Comparison of ENCODE assay signal across 27 mouse cellular contexts in the genomic region with DNA sequence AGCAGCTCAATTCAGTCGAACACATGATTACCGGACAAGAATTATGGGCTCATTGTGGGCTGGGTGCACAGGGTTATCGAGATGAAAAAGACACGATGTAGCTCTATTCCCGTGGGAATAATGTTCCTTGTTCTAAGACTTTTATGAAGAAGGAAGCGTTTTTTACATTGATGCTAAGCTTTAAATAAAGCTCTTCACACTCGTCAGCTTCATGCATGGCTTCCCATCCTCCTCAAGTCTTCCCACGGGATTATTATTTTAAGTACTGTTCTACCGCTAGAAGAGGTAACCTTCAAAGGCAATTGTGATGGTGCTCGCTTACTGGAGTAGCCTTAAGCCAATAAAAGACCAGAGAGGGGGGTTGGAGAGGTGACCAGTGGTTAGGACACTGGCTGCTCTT. TPM values are rescaled to one million over a fixed set of nuclear protein-coding genes. Genes with fewer than 3 reads are reported as not detected.
DNase-seq lines count a peak whose midpoint lies in the region; ATAC-seq and TF ChIP-seq lines count a peak whose summit lies in the region.
"Had no signal": no experiment of that assay in that cellular context is flagged by ENCODE, and none has a peak within 500 bp of the region (broad histone marks: within the 10 kb centered on the region; RNA-seq: fewer than 3 reads in every experiment).

No protein-coding gene starts in this region.

- H3K36me3 ChIP-seq in midbrain, embryonic 11.5 days (ENCODE audit: control insufficient read depth, insufficient read depth, low read length) = no peaks in the 10 kb centered on the region
- no peaks in the 10 kb centered on the region for H3K36me3 ChIP-seq in midbrain, embryonic 10.5 days
- no peaks in the 10 kb centered on the region for H3K36me3 ChIP-seq in limb, embryonic 10.5 days
- H3K36me3 ChIP-seq: embryonic facial prominence, embryonic 12.5 days; embryonic facial prominence, embryonic 15.5 days; heart, embryonic 12.5 days; heart, embryonic 15.5 days; hindbrain, embryonic 10.5 days; hindbrain, embryonic 13.5 days had no signal

- POLR2A ChIA-PET in Patski (lab: Charles Lee) = no interaction called here

- no peak for ATAC-seq in midbrain, embryonic 11.5 days (ENCODE audit: low FRiP score)
- ATAC-seq in Patski = no peak
- ATAC-seq: forebrain, embryonic 14.5 days; forebrain, postnatal 0 days; hindbrain, embryonic 16.5 days had no signal

- no peak overlapping the region for H3K9ac ChIP-seq in midbrain, embryonic 11.5 days (ENCODE audit: low read length)
- H3K9ac ChIP-seq: embryonic facial prominence, embryonic 12.5 days; embryonic facial prominence, embryonic 15.5 days; forebrain, postnatal 0 days; heart, embryonic 12.5 days; heart, embryonic 15.5 days; hindbrain, embryonic 13.5 days had no signal

- DNase-seq in left cerebral cortex, adult 11 months (ENCODE audit: low spot score) = peak; percentile 27
- DNase-seq in left cerebral cortex, adult 8-10 months (ENCODE audit: low spot score in 2 of 2) = no peak
- peak; percentile 35 for DNase-seq in midbrain, embryonic 11.5 days (ENCODE audit: low spot score, missing footprints)
- DNase-seq in midbrain, embryonic 10.5 days (ENCODE audit: low spot score) = no peak
- DNase-seq in Patski (ENCODE audit: low read depth, low spot score) = peak; percentile 15
- DNase-seq in lung, postnatal 36 days = no peak
- DNase-seq in limb, embryonic 10.5 days (ENCODE audit: low spot score) = no peak
- DNase-seq: adrenal gland, adult 2 months; adrenal gland, postnatal 14 days; cerebellum, adult 11-12 months; cerebellum, adult 8-10 months; cerebellum, postnatal 10 days; cerebellum, postnatal 36 days; forebrain, postnatal 0 days; gastrocnemius, postnatal 25 days; heart, adult 18-20 months; heart, postnatal 10 days; heart, postnatal 36 days had no signal

- no peak for TF ChIP-seq POLR2A in cortical plate, adult 2 months (IDR thresholded peaks at IDR 0.05; ENCODE audit: extremely low read depth, insufficient read depth, low read length)

- H3K4me2 ChIP-seq in midbrain, embryonic 11.5 days = no peak overlapping the region
- H3K4me2 ChIP-seq: embryonic facial prominence, embryonic 12.5 days; embryonic facial prominence, embryonic 15.5 days; heart, embryonic 12.5 days; heart, embryonic 15.5 days; hindbrain, embryonic 13.5 days had no signal

- CTCF ChIA-PET in Patski (lab: Charles Lee) = interaction anchor here (1.0 to 1.2 kb wide), 2 partner anchors 10 to 16 kb away, joined by 3 read pairs; no protein-coding TSS in a partner anchor

- H3K27ac ChIP-seq in midbrain, embryonic 11.5 days (ENCODE audit: low read depth, low read length) = no peak overlapping the region
- H3K27ac ChIP-seq in midbrain, embryonic 10.5 days (replicated peaks) = no peak overlapping the region
- H3K27ac ChIP-seq in cortical plate, adult 2 months (ENCODE audit: insufficient read depth, low read length) = peak overlapping the region; percentile 94
- H3K27ac ChIP-seq in limb, embryonic 10.5 days = no peak overlapping the region
- H3K27ac ChIP-seq: embryonic facial prominence, embryonic 12.5 days; embryonic facial prominence, embryonic 15.5 days; heart, embryonic 15.5 days; hindbrain, embryonic 10.5 days; hindbrain, embryonic 13.5 days had no signal

- no peak overlapping the region for H3K4me3 ChIP-seq in midbrain, embryonic 11.5 days (ENCODE audit: low read depth, low read length)
- H3K4me3 ChIP-seq in midbrain, embryonic 10.5 days = no peak overlapping the region
- H3K4me3 ChIP-seq in cortical plate, adult 2 months (ENCODE audit: insufficient read depth, low read length) = no peak overlapping the region
- H3K4me3 ChIP-seq in limb, embryonic 10.5 days = no peak overlapping the region
- H3K4me3 ChIP-seq: embryonic facial prominence, embryonic 12.5 days; embryonic facial prominence, embryonic 15.5 days; heart, embryonic 12.5 days; heart, embryonic 15.5 days; hindbrain, embryonic 10.5 days; hindbrain, embryonic 13.5 days had no signal

- 83% methylated on average over 10 of the region's 10 CpGs for WGBS in midbrain, embryonic 11.5 days
- 87% methylated on average over 10 of the region's 10 CpGs for WGBS in midbrain, embryonic 10.5 days
- WGBS in limb, embryonic 10.5 days = 87% methylated on average over 10 of the region's 10 CpGs

- H3K4me1 ChIP-seq in midbrain, embryonic 11.5 days (ENCODE audit: control insufficient read depth, insufficient read depth, low read length) = no peaks in the 10 kb centered on the region
- peaks cover 4% of the 10 kb centered on the region; the same call in 1 of the 2 replicates for H3K4me1 ChIP-seq in midbrain, embryonic 10.5 days
- H3K4me1 ChIP-seq in cortical plate, adult 2 months (ENCODE audit: control insufficient read depth, insufficient read depth, low read length) = peaks cover 8% of the 10 kb centered on the region
- peaks cover 21% of the 10 kb centered on the region for H3K4me1 ChIP-seq in limb, embryonic 10.5 days
- H3K4me1 ChIP-seq: hindbrain, embryonic 13.5 days had no signal

- no peaks in the 10 kb centered on the region for H3K9me3 ChIP-seq in midbrain, embryonic 11.5 days (ENCODE audit: control insufficient read depth, low read length)
- no peaks in the 10 kb centered on the region for H3K9me3 ChIP-seq in midbrain, embryonic 10.5 days (replicated peaks)
- no peaks in the 10 kb centered on the region for H3K9me3 ChIP-seq in limb, embryonic 10.5 days (replicated peaks)
- H3K9me3 ChIP-seq: embryonic facial prominence, embryonic 12.5 days; embryonic facial prominence, embryonic 15.5 days; heart, embryonic 12.5 days; heart, embryonic 15.5 days; hindbrain, embryonic 10.5 days; hindbrain, embryonic 13.5 days had no signal

- in situ Hi-C loops in Patski (cut with MboI; ENCODE audit: low pct_unique_long_range_greater_than_20kb) = no loop called here

- H3K27me3 ChIP-seq in midbrain, embryonic 11.5 days (ENCODE audit: control insufficient read depth, insufficient read depth, low read length) = no peaks in the 10 kb centered on the region
- no peaks in the 10 kb centered on the region for H3K27me3 ChIP-seq in midbrain, embryonic 10.5 days (ENCODE audit: low read depth, poor library complexity, severe bottlenecking)
- no peaks in the 10 kb centered on the region for H3K27me3 ChIP-seq in Patski
- H3K27me3 ChIP-seq in limb, embryonic 10.5 days (ENCODE audit: low read depth, poor library complexity, severe bottlenecking) = no peaks in the 10 kb centered on the region
- H3K27me3 ChIP-seq: embryonic facial prominence, embryonic 12.5 days; embryonic facial prominence, embryonic 15.5 days; heart, embryonic 12.5 days; heart, embryonic 15.5 days; hindbrain, embryonic 13.5 days had no signal

- no peak for TF ChIP-seq CTCF in Patski (IDR thresholded peaks at IDR 0.05)
- TF ChIP-seq CTCF in cortical plate, adult 2 months (IDR thresholded peaks at IDR 0.05; ENCODE audit: extremely low read depth, insufficient read depth, low read length) = no peak

RNA-seq across cellular contexts. Expression of a gene that starts 26.3 kb away (rescaled TPM):
- 10 to 100 TPM; 10.5 to 15.0 (median 12.5) TPM for total RNA-seq in left cerebral cortex, adult 8-10 months (2022)
- 2.4 and 3.8 TPM in 2 replicates for polyA plus RNA-seq in midbrain, embryonic 11.5 days (2014; fragmentation: Nextera tagmentation; extraction: Ambion mirVana)
- 1.5 and 1.6 TPM in 2 replicates for polyA plus RNA-seq in midbrain, embryonic 10.5 days (2016; fragmentation: Nextera tagmentation; extraction: Ambion mirVana)
- polyA plus RNA-seq in Patski (2021) = 1.6 TPM
- 14.4 and 14.5 TPM in 2 replicates for polyA plus RNA-seq in cortical plate, adult 2 months (2012; rRNA removed)
- 1.5 and 3.4 TPM in 2 replicates for polyA plus RNA-seq in limb, embryonic 10.5 days (2016; fragmentation: Nextera tagmentation; extraction: Ambion mirVana)

Comparison
In these comparisons a context has a peak if more than half of its experiments do, and no peak if none do; other contexts are left out.
1. DNase-seq: peak in left cerebral cortex, adult 11 months (single experiment), midbrain, embryonic 11.5 days (single experiment) and Patski (single experiment); none in left cerebral cortex, adult 8-10 months (0 of 2), midbrain, embryonic 10.5 days (single experiment), lung, postnatal 36 days (single experiment) and limb, embryonic 10.5 days (single experiment).